Mouse (Mus musculus) heart, embryonic 10.5 days (tissue): Measurements from ENCODE around the gene Dera. TPM values are rescaled to one million over a fixed set of nuclear protein-coding genes. Genes with fewer than 3 reads are reported as not detected.
"Not testable (repeated sequence)": the region's sequence is repeated elsewhere in the genome, so short reads cannot be mapped to it uniquely, and the experiment has no call there.

Experiments used
- DNase-seq: peaks from one replicate; pipeline ENCODE4 v3.0.0-alpha.2; 2017; ENCODE audit warnings: low spot score
- H3K27ac ChIP-seq: fragments of 300-500 bp; sonication (generic); 2 replicates; pipeline ENCODE4 v1.5.1; 2016; ENCODE audit warnings: mild to moderate bottlenecking
- H3K27me3 ChIP-seq: fragments of 300-500 bp; sonication (generic); 2 replicates; pipeline ENCODE4 v1.6.1; 2016; ENCODE audit warnings: mild to moderate bottlenecking; ENCODE audit not compliant: poor library complexity, insufficient read depth, severe bottlenecking
- H3K36me3 ChIP-seq: fragments of 300-500 bp; sonication (generic); 2 replicates; pipeline ENCODE4 v1.6.1; 2016; ENCODE audit warnings: mild to moderate bottlenecking, moderate library complexity
- H3K4me1 ChIP-seq: fragments of 300-500 bp; sonication (generic); 2 replicates; pipeline ENCODE4 v1.6.1; 2016; ENCODE audit warnings: mild to moderate bottlenecking
- H3K4me3 ChIP-seq: fragments of 300-500 bp; sonication (generic); 2 replicates; pipeline ENCODE4 v1.5.1; 2016; ENCODE audit warnings: mild to moderate bottlenecking, moderate library complexity
- H3K9me3 ChIP-seq: fragments of 300-500 bp; sonication (generic); 2 replicates; pipeline ENCODE4 v1.6.1; 2016; ENCODE audit warnings: mild to moderate bottlenecking, moderate library complexity
- WGBS: fragments of 180-500 bp; shearing (Covaris S2); methylation state at CpG from one replicate; pipeline ENCODE4 v1.1.7; 2016; 5-methylcytosine and 5-hydroxymethylcytosine counted together
- polyA plus RNA-seq: library from polyadenylated mRNA; unstranded; fragments of >200 nt; fragmentation: Nextera tagmentation; extraction: Ambion mirVana; gene quantifications from 2 replicates; pipeline ENCODE4 v1.2.1, GENCODE M21; 2016

The Dera gene
- 76.1 and 79.9 TPM in 2 replicates for polyA plus RNA-seq

- Histone ChIP-seq H3K27me3 (no peaks in the 10 kb centered on the region), H3K4me1 (peaks cover 15% of the 10 kb centered on the region), H3K9me3 (no peaks in the 10 kb centered on the region), H3K27ac (peak within 1 kb of the TSS; percentile 90), H3K36me3 (peaks cover 26% of the 10 kb centered on the region), H3K4me3 (peak within 1 kb of the TSS; percentile 73)
- DNase-seq = peak; percentile 95
- 12% methylated on average over 26 of the region's 26 CpGs for WGBS
Observed at GRCm38 (mm10) chr6:137754056-137754856, at the start of gene Dera. Dera (plus strand) TSS chr6:137754546.

GRCm38 (mm10) chr6:137706209-137706608 lies 48.1 kb upstream of the Dera start:
- no peak overlapping the region for H3K4me3 ChIP-seq
- H3K4me1 ChIP-seq = peaks cover 16% of the 10 kb centered on the region
- 86% methylated on average over 10 of the region's 10 CpGs for WGBS
- DNase-seq = no peak
- H3K9me3 ChIP-seq = no peaks in the 10 kb centered on the region
- H3K27me3 ChIP-seq = no peaks in the 10 kb centered on the region
- H3K27ac ChIP-seq = no peak overlapping the region
- no peaks in the 10 kb centered on the region for H3K36me3 ChIP-seq

- peaks cover 17% of the 10 kb centered on the region for H3K4me1 ChIP-seq
- not testable (repeated sequence) for H3K9me3 ChIP-seq, H3K36me3 ChIP-seq, H3K27ac ChIP-seq, H3K4me3 ChIP-seq, DNase-seq, H3K27me3 ChIP-seq
- 77% methylated on average over 13 of the region's 13 CpGs for WGBS
Observed at GRCm38 (mm10) chr6:137708726-137709405, 45.5 kb upstream of the Dera start.

GRCm38 (mm10) chr6:137710179-137711037 lies 43.9 kb upstream of the Dera start:
- no peak for DNase-seq
- Histone ChIP-seq H3K4me3 (no peak overlapping the region), H3K27ac (no peak overlapping the region), H3K36me3 (no peaks in the 10 kb centered on the region), H3K4me1 (peaks cover 6% of the 10 kb centered on the region; the same call in 1 of the 2 replicates), H3K27me3 (no peaks in the 10 kb centered on the region), H3K9me3 (no peaks in the 10 kb centered on the region)
- 85% methylated on average over 14 of the region's 14 CpGs for WGBS

GRCm38 (mm10) chr6:137712654-137713309 lies 41.6 kb upstream of the Dera start:
- H3K27ac ChIP-seq = peak overlapping the region; percentile 67; the same call in 1 of the 2 replicates
- H3K27me3 ChIP-seq = no peaks in the 10 kb centered on the region
- no peak overlapping the region for H3K4me3 ChIP-seq
- WGBS = 53% methylated on average over 7 of the region's 7 CpGs
- H3K36me3 ChIP-seq = no peaks in the 10 kb centered on the region
- H3K9me3 ChIP-seq = no peaks in the 10 kb centered on the region
- no peak for DNase-seq
- peaks cover 16% of the 10 kb centered on the region; the same call in 1 of the 2 replicates for H3K4me1 ChIP-seq

GRCm38 (mm10) chr6:137713310-137713664 lies 41.1 kb upstream of the Dera start:
- H3K27me3 ChIP-seq = no peaks in the 10 kb centered on the region
- H3K4me3 ChIP-seq = no peak overlapping the region
- no peak for DNase-seq
- H3K27ac ChIP-seq = peak overlapping the region; percentile 67; the same call in 1 of the 2 replicates
- H3K36me3 ChIP-seq = no peaks in the 10 kb centered on the region
- peaks cover 16% of the 10 kb centered on the region; the same call in 1 of the 2 replicates for H3K4me1 ChIP-seq
- no peaks in the 10 kb centered on the region for H3K9me3 ChIP-seq
- 70% methylated on average over 3 of the region's 3 CpGs for WGBS

- Histone ChIP-seq H3K9me3 (no peaks in the 10 kb centered on the region), H3K36me3 (no peaks in the 10 kb centered on the region), H3K27me3 (no peaks in the 10 kb centered on the region), H3K27ac (no peak overlapping the region), H3K4me3 (no peak overlapping the region), H3K4me1 (peaks cover 16% of the 10 kb centered on the region; the same call in 1 of the 2 replicates)
- no peak for DNase-seq
- WGBS = 32% methylated on average over 5 of the region's 5 CpGs
Observed at GRCm38 (mm10) chr6:137716802-137717201, 37.5 kb upstream of the Dera start.

GRCm38 (mm10) chr6:137722220-137722931 lies 32.0 kb upstream of the Dera start:
- Histone ChIP-seq H3K36me3 (no peaks in the 10 kb centered on the region), H3K27ac (no peak overlapping the region), H3K9me3 (no peaks in the 10 kb centered on the region), H3K4me3 (no peak overlapping the region), H3K4me1 (peaks cover 1% of the 10 kb centered on the region; the same call in 1 of the 2 replicates), H3K27me3 (0 out of 2 replicates have a peak, but pooled peaks cover 4% of the 10 kb centered on the region)
- 78% methylated on average over 15 of the region's 15 CpGs for WGBS
- DNase-seq = no peak

- no peaks in the 10 kb centered on the region for H3K4me1 ChIP-seq
- no peaks in the 10 kb centered on the region for H3K36me3 ChIP-seq
- 9% methylated on average over 4 of the region's 4 CpGs for WGBS
- H3K27me3 ChIP-seq = 0 out of 2 replicates have a peak, but pooled peaks cover 4% of the 10 kb centered on the region
- no peak for DNase-seq
- no peaks in the 10 kb centered on the region for H3K9me3 ChIP-seq
- H3K27ac ChIP-seq = no peak overlapping the region
- no peak overlapping the region for H3K4me3 ChIP-seq
Observed at GRCm38 (mm10) chr6:137723898-137724297, 30.4 kb upstream of the Dera start.

- 3% methylated on average over 7 of the region's 7 CpGs for WGBS
Observed at GRCm38 (mm10) chr6:137734460-137734845, 19.9 kb upstream of the Dera start.

GRCm38 (mm10) chr6:137734846-137735609 lies 19.3 kb upstream of the Dera start, which contains the start of gene Strap:
Strap (plus strand) TSS chr6:137735078.
- Histone ChIP-seq H3K27me3 (no peaks in the 10 kb centered on the region), H3K4me3 (peak within 1 kb of the TSS; percentile 79), H3K9me3 (no peaks in the 10 kb centered on the region), H3K36me3 (peaks cover 14% of the 10 kb centered on the region), H3K27ac (peak within 1 kb of the TSS; percentile 96), H3K4me1 (peaks cover 9% of the 10 kb centered on the region)
- WGBS = under 1% methylated on average over 80 of the region's 86 CpGs
- DNase-seq = peak; percentile 98

More at GRCm38 (mm10) chr6:137734460-137734845, 19.9 kb upstream of the Dera start:
- peaks cover 8% of the 10 kb centered on the region for H3K36me3 ChIP-seq
- H3K27me3 ChIP-seq = no peaks in the 10 kb centered on the region
- H3K9me3 ChIP-seq = no peaks in the 10 kb centered on the region
- peak overlapping the region; percentile 96 for H3K27ac ChIP-seq
- H3K4me1 ChIP-seq = peaks cover 9% of the 10 kb centered on the region
- no peak for DNase-seq
- peak overlapping the region; percentile 79 for H3K4me3 ChIP-seq
